Mouse (Mus musculus) kidney, adult 2 months (tissue): ENCODE measurements around the gene Chd3.

Experiments used
- CTCF ChIP-seq: fragments of 200-500 bp; conservative IDR thresholded peaks from 2 replicates; pipeline ENCODE4 v1.5.1; 2011; ENCODE audit warnings: low read depth, mild to moderate bottlenecking, control low read depth, low read length, moderate library complexity, mixed read lengths; ENCODE audit not compliant: insufficient read depth, insufficient read length
- POLR2A ChIP-seq: fragments of 200-500 bp; IDR thresholded peaks from one replicate; pipeline ENCODE4 v1.6.1; 2011; ENCODE audit warnings: low read depth, low read length, control low read depth

DNA sequence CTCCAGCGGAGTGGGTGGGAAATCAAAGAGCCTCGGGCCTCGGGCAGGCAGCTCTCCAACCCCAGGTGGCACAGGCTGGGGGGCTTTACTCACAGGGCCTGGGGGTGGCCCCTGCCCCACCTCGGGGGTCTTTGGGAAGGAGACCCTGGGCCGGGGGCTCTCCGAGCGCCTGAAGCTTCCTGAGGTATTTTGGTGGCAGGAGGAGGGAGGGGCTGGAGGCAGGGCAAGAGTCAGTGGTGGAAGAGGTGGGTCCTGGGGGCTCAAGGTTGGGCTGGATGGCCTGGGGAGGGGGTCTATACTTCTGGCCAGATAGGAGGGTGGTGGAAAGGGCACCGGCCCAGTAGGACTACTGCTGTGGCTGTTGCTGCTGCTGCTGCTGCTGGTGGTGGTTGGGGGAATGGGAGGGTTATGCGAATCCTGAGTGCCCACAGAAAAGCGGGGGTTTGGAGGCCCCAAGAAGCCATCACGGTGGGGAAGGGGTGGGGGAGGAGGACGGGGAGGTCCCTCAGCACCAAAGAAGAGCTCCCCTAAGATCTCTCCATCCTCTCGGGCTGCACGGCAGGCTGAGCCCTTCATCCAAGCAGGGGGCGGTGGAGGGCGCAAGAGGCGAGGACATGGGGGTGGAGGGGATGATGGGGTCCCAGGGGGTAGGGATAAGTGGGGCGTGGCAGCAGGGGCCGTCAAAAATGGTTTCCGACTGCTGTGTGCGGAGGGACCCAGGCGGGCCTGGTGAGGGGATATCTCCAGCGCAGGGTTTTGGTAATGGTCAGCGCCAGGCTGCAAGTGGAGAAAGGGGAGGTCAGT, 36.4 kb upstream of the Chd3 start:
- TF ChIP-seq CTCF (no peak), POLR2A (no peak)
